Mouse (Mus musculus): ENCODE measurements around the gene Mcl1. TPM values are rescaled to one million over a fixed set of nuclear protein-coding genes. Genes with fewer than 3 reads are reported as not detected.
A peak's percentile ranks its signal among the peaks of the same experiment; 100 is the strongest.

Mcl1 gene
- polyA plus RNA-seq, 1 experiment from 2014 or later = 70.2 TPM

DNA sequence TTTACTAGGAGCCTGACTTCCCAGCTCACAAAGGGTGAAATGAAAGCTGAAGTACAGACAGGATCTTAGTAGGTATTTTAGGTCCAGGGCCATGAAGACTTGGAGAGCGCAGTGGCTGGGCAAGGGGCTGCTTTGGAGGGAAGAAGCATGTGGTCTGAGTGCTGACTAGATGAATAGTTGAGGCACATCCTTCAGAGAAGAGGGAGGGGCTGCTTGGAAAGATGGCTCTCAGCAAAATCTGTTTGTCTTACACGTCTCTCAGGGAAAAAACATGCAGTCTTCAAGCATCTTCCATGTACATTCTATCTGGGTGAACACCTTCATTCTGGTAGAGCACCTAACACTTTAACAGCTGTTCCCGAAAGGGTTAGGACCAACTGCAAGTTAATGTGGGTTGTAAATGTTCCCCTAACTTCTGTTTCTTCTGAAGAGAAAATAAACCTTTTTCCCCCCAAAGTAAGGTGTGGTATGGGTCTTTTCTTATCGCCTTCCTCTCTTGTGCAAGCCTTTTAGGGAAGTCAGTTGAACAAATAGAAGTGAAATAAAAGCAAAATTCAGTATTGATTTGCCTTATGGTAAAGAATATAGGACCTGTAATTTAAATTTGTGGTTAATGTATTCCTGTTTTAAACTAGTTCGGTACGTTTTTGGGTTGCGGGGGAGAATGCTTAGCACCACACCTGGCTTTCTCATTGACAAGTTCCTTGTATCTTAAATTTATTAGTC lies 4.3 kb downstream of the Mcl1 start:
- 70% methylated on average over 7 of the region's 7 CpGs for WGBS
- no peak for TF ChIP-seq CTCF (IDR thresholded peaks at IDR 0.05; ENCODE audit: low read depth)
- peaks cover 43% of the 10 kb centered on the region for H3K4me1 ChIP-seq (replicated peaks; ENCODE audit: insufficient read depth, low read length)
- H3K4me3 ChIP-seq (replicated peaks; ENCODE audit: low read depth, low read length) = no peak overlapping the region
- DNase-seq (ENCODE audit: low spot score) (no peak), ATAC-seq (replicated peaks; ENCODE audit: low FRiP score, low read depth) (no peak)
- H3K9me3 ChIP-seq (replicated peaks; ENCODE audit: low read length) = no peaks in the 10 kb centered on the region
- H3K27me3 ChIP-seq (ENCODE audit: insufficient read depth, low read length) = no peaks in the 10 kb centered on the region
- H3K4me2 ChIP-seq (ENCODE audit: low read length) = peak overlapping the region; percentile 89
- H3K27ac ChIP-seq = peak overlapping the region; percentile 13; the same call in 1 of the 2 replicates
- H3K36me3 ChIP-seq (ENCODE audit: insufficient read depth, low read length) = peaks cover 17% of the 10 kb centered on the region; the same call in 1 of the 2 replicates
- no peak overlapping the region for H3K9ac ChIP-seq (ENCODE audit: low read depth, low read length)

GRCm38 (mm10) chr3:95663486-95663885 lies 4.9 kb downstream of the Mcl1 start:
- no peak for TF ChIP-seq CTCF (IDR thresholded peaks at IDR 0.05; ENCODE audit: low read depth)
- no peaks in the 10 kb centered on the region for H3K27me3 ChIP-seq (ENCODE audit: insufficient read depth, low read length)
- no peak overlapping the region for H3K4me3 ChIP-seq (replicated peaks; ENCODE audit: low read depth, low read length)
- no peaks in the 10 kb centered on the region for H3K9me3 ChIP-seq (replicated peaks; ENCODE audit: low read length)
- H3K9ac ChIP-seq (ENCODE audit: low read depth, low read length) = no peak overlapping the region
- ATAC-seq (replicated peaks; ENCODE audit: low FRiP score, low read depth) (no peak), DNase-seq (ENCODE audit: low spot score) (no peak)
- 83% methylated on average over 2 of the region's 2 CpGs for WGBS
- 0 out of 2 replicates have a peak overlapping the region, but pooled peaks have one; percentile 6 for H3K4me2 ChIP-seq (ENCODE audit: low read length)
- no peak overlapping the region for H3K27ac ChIP-seq
- H3K4me1 ChIP-seq (replicated peaks; ENCODE audit: insufficient read depth, low read length) = peaks cover 44% of the 10 kb centered on the region
- peaks cover 17% of the 10 kb centered on the region; the same call in 1 of the 2 replicates for H3K36me3 ChIP-seq (ENCODE audit: insufficient read depth, low read length)

- Histone ChIP-seq H3K9me3 (replicated peaks; ENCODE audit: low read length) (no peaks in the 10 kb centered on the region), H3K36me3 (ENCODE audit: insufficient read depth, low read length) (peaks cover 17% of the 10 kb centered on the region; the same call in 1 of the 2 replicates), H3K4me2 (ENCODE audit: low read length) (no peak overlapping the region), H3K27me3 (ENCODE audit: insufficient read depth, low read length) (no peaks in the 10 kb centered on the region), H3K4me3 (replicated peaks; ENCODE audit: low read depth, low read length) (no peak overlapping the region), H3K4me1 (replicated peaks; ENCODE audit: insufficient read depth, low read length) (peaks cover 48% of the 10 kb centered on the region), H3K9ac (ENCODE audit: low read depth, low read length) (no peak overlapping the region), H3K27ac (peak overlapping the region; percentile 60)
- ATAC-seq (replicated peaks; ENCODE audit: low FRiP score, low read depth) (no peak), DNase-seq (ENCODE audit: low spot score) (no peak)
- no peak for TF ChIP-seq CTCF (IDR thresholded peaks at IDR 0.05; ENCODE audit: low read depth)
- WGBS = 83% methylated on average over 3 of the region's 3 CpGs
These were observed 5.5 kb downstream of the Mcl1 start for GRCm38 (mm10) chr3:95663969-95664608.

DNA sequence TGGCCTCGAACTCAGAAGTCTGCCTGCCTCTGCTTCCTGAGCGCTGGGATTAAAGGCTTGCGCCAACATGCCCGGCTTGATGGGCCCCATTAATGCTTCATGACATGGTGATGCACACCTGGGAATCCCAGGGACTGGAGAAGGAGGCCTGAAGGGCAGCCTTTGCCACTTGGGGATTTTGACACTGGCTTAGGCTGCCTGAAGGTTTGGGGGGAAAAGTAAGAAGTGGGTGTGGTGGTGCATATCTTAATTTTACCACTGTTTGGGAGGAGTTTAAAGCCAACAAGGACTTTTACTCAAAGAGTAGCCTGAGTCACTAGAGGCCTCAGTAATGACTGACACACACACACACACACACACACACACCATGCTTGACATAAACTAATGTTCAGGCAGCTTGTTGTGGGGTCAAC lies 6.4 kb downstream of the Mcl1 start:
- no peak for DNase-seq (ENCODE audit: low spot score)
- 85% methylated on average over 4 of the region's 4 CpGs for WGBS
- Histone ChIP-seq H3K27me3 (ENCODE audit: insufficient read depth, low read length) (no peaks in the 10 kb centered on the region), H3K4me3 (replicated peaks; ENCODE audit: low read depth, low read length) (no peak overlapping the region), H3K36me3 (ENCODE audit: insufficient read depth, low read length) (peaks cover 22% of the 10 kb centered on the region; the same call in 1 of the 2 replicates), H3K4me1 (replicated peaks; ENCODE audit: insufficient read depth, low read length) (peaks cover 48% of the 10 kb centered on the region), H3K9me3 (replicated peaks; ENCODE audit: low read length) (no peaks in the 10 kb centered on the region), H3K9ac (ENCODE audit: low read depth, low read length) (no peak overlapping the region), H3K4me2 (ENCODE audit: low read length) (no peak overlapping the region), H3K27ac (peak overlapping the region; percentile 60; the same call in 1 of the 2 replicates)
- no peak for TF ChIP-seq CTCF (IDR thresholded peaks at IDR 0.05; ENCODE audit: low read depth)
- no peak for ATAC-seq (replicated peaks; ENCODE audit: low FRiP score, low read depth)

DNA sequence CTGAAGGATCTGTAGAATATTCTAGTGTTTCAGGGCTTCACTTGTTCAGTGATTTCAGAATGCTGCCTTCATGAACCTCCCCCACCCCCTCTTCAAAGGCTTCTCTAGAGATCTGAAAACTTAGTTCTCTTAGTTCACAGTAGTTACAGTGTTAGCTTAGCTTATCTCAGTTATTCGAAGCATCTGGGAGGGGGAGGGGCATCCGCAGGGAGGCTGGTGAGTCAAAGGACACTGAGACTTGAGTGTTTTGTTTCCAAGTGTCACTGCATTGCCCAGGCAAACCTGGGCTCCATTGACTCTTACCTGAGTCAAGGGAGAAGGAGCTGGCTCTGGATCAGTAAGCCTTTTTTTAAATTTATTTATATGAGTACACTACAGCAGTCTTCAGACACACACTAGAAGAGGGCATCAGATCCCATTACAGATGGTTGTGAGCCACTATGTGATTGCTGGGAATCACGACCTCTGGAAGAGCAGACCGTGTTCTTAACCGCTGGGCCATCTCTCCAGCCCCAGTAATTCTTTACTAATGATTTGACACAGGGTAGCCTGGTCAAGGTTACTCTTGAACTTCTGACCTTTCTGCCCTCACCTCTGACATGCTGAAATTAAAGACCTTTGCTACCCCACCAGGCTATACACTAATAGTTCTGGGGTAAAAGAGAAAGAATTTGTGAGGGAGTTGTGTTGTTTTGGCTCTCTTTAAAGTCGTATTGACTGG lies 7.7 kb downstream of the Mcl1 start:
- H3K27ac ChIP-seq = peak overlapping the region; percentile 91
- no peak for TF ChIP-seq CTCF (IDR thresholded peaks at IDR 0.05; ENCODE audit: low read depth)

DNA sequence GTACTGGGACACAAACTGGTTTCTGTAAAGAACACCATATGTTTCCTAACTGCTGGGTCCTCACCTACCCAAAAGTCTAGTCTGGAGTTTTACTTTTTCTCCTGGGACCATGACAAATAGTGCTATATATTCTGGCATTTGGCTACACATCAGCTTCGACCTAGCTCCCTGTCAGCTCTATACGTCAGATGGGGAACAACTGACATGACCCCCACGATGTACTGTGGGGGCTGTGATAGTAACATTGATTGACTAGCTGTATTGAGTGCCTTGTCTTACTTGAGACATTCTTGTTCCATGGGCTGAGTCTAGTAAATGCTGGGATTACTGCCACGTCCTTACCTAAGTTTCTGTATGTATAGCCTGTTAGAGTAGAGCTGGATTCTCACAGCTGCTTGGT lies 8.9 kb downstream of the Mcl1 start:
- Histone ChIP-seq H3K4me2 (ENCODE audit: low read length) (peak overlapping the region; percentile 21; the same call in 1 of the 2 replicates), H3K27me3 (ENCODE audit: insufficient read depth, low read length) (no peaks in the 10 kb centered on the region), H3K36me3 (ENCODE audit: insufficient read depth, low read length) (peaks cover 13% of the 10 kb centered on the region; the same call in 1 of the 2 replicates), H3K9me3 (replicated peaks; ENCODE audit: low read length) (no peaks in the 10 kb centered on the region), H3K9ac (ENCODE audit: low read depth, low read length) (0 out of 2 replicates have a peak overlapping the region, but pooled peaks have one; percentile 3), H3K27ac (peak overlapping the region; percentile 91), H3K4me3 (replicated peaks; ENCODE audit: low read depth, low read length) (no peak overlapping the region), H3K4me1 (replicated peaks; ENCODE audit: insufficient read depth, low read length) (peaks cover 46% of the 10 kb centered on the region)
- TF ChIP-seq CTCF (IDR thresholded peaks at IDR 0.05; ENCODE audit: low read depth) = no peak
- WGBS = 40% methylated on average over 4 of the region's 4 CpGs
- ATAC-seq (replicated peaks; ENCODE audit: low FRiP score, low read depth) = peak; percentile 6; the same call in 1 of the 2 replicates
- DNase-seq (ENCODE audit: low spot score) = no peak

More for the DNA sequence above, 7.7 kb downstream of the Mcl1 start:
- no peaks in the 10 kb centered on the region for H3K27me3 ChIP-seq (ENCODE audit: insufficient read depth, low read length)
- peaks cover 45% of the 10 kb centered on the region for H3K4me1 ChIP-seq (replicated peaks; ENCODE audit: insufficient read depth, low read length)
- H3K36me3 ChIP-seq (ENCODE audit: insufficient read depth, low read length) = peaks cover 13% of the 10 kb centered on the region; the same call in 1 of the 2 replicates
- ATAC-seq (replicated peaks; ENCODE audit: low FRiP score, low read depth) (no peak), DNase-seq (ENCODE audit: low spot score) (no peak)
- no peaks in the 10 kb centered on the region for H3K9me3 ChIP-seq (replicated peaks; ENCODE audit: low read length)
- no peak overlapping the region for H3K9ac ChIP-seq (ENCODE audit: low read depth, low read length)
- H3K4me3 ChIP-seq (replicated peaks; ENCODE audit: low read depth, low read length) = no peak overlapping the region
- 0 out of 2 replicates have a peak overlapping the region, but pooled peaks have one; percentile 3 for H3K4me2 ChIP-seq (ENCODE audit: low read length)
- WGBS = 24% methylated on average over 6 of the region's 6 CpGs

Data from kidney, postnatal 0 days (tissue).